Mouse (Mus musculus) testis, adult 2 months (tissue): Measurements from ENCODE around the gene Mrpl51. TPM values are rescaled to one million over a fixed set of nuclear protein-coding genes. Genes with fewer than 3 reads are reported as not detected.

Source experiments
- H3K27ac ChIP-seq: fragments of 200-500 bp; 2 replicates; pipeline ENCODE4 v1.5.1; 2012; ENCODE audit warnings: low read depth, low read length; ENCODE audit not compliant: control insufficient read depth, insufficient read depth
- H3K27me3 ChIP-seq: fragments of 200-500 bp; 2 replicates; pipeline ENCODE4 v1.6.1; 2012; ENCODE audit warnings: mild to moderate bottlenecking, low read length, moderate library complexity; ENCODE audit not compliant: control insufficient read depth, insufficient read depth
- H3K36me3 ChIP-seq: fragments of 200-500 bp; 2 replicates; pipeline ENCODE4 v1.6.1; 2012; ENCODE audit warnings: mild to moderate bottlenecking, low read length; ENCODE audit not compliant: control insufficient read depth, insufficient read depth
- H3K4me1 ChIP-seq: fragments of 200-500 bp; 2 replicates; pipeline ENCODE4 v1.6.1; 2012; ENCODE audit warnings: low read length; ENCODE audit not compliant: control insufficient read depth, insufficient read depth
- H3K4me3 ChIP-seq: fragments of 200-500 bp; 2 replicates; pipeline ENCODE4 v1.5.1; 2012; ENCODE audit warnings: low read depth, mild to moderate bottlenecking, low read length, moderate library complexity, mixed read lengths; ENCODE audit not compliant: control insufficient read depth
- CTCF ChIP-seq: fragments of 200-500 bp; IDR thresholded peaks from 2 replicates; pipeline ENCODE4 v1.5.1; 2012; ENCODE audit warnings: low read depth, mild to moderate bottlenecking, inconsistent platforms, low read length, moderate library complexity; ENCODE audit not compliant: control insufficient read depth, insufficient read depth, insufficient replicate concordance
- POLR2A ChIP-seq: fragments of 200-500 bp; IDR thresholded peaks from 2 replicates; pipeline ENCODE4 v1.6.1; 2012; ENCODE audit warnings: low read depth, mild to moderate bottlenecking, inconsistent platforms, low read length, moderate library complexity; ENCODE audit not compliant: control insufficient read depth
- polyA plus RNA-seq: library from polyadenylated mRNA; depleted of rRNA; stranded (reverse); fragments of >200 nt; gene quantifications from 2 replicates; pipeline ENCODE4 v1.2.3, GENCODE M21; 2012

The Mrpl51 gene
- polyA plus RNA-seq, 1 experiment: 171 TPM

DNA sequence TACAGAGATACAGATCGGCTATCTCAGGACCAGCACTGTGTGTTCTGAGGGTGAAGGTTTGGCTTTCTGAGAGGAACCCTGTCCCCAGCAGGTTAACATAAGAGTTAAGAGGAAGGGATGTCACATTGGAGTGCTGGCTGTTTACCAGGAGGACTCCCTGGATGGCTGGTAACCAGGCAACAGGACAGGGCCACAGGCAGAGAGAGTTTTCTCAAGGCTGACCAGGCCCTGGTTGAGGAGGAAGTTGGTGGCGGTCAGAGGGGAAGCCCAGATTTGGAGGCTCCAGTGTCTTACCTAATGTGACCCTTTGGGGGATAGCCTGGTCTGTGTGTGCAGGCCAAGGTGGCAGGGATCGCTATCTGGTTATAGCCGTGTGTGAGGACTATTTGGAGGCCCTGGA lies 44.8 kb upstream of the Mrpl51 start:
- peak overlapping the region; percentile 69 for H3K27ac ChIP-seq
- peaks cover 23% of the 10 kb centered on the region for H3K4me1 ChIP-seq
- H3K27me3 ChIP-seq: no peaks in the 10 kb centered on the region
- peaks cover 2% of the 10 kb centered on the region for H3K36me3 ChIP-seq
- no peak for TF ChIP-seq CTCF
- no peak for TF ChIP-seq POLR2A
- peak overlapping the region; percentile 90 for H3K4me3 ChIP-seq

DNA sequence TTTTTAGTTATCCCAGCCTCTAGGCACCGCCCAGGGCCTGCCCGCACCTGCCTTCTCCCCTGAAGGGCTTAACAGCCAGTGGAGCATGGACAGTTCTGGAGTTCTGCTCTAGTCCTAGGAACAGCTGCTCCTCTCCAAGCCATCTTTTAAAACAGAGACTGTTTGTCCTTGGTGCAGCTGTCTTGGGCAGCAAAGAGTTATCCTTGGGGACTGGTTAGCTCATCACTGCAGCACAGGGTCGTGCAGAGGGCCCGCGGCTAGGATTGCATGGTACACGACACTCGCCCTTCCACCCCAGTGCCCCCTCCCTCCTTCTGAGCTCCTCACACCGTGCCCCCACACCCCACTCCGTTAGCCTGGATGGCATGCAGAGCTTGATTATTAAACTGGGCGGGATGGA lies 44.3 kb upstream of the Mrpl51 start:
- peak overlapping the region; percentile 59; the same call in 1 of the 2 replicates for H3K27ac ChIP-seq
- H3K36me3 ChIP-seq: peaks cover 2% of the 10 kb centered on the region
- no peaks in the 10 kb centered on the region for H3K27me3 ChIP-seq
- H3K4me3 ChIP-seq: peak overlapping the region; percentile 16
- peaks cover 23% of the 10 kb centered on the region for H3K4me1 ChIP-seq
- TF ChIP-seq CTCF (no peak), POLR2A (no peak)

DNA sequence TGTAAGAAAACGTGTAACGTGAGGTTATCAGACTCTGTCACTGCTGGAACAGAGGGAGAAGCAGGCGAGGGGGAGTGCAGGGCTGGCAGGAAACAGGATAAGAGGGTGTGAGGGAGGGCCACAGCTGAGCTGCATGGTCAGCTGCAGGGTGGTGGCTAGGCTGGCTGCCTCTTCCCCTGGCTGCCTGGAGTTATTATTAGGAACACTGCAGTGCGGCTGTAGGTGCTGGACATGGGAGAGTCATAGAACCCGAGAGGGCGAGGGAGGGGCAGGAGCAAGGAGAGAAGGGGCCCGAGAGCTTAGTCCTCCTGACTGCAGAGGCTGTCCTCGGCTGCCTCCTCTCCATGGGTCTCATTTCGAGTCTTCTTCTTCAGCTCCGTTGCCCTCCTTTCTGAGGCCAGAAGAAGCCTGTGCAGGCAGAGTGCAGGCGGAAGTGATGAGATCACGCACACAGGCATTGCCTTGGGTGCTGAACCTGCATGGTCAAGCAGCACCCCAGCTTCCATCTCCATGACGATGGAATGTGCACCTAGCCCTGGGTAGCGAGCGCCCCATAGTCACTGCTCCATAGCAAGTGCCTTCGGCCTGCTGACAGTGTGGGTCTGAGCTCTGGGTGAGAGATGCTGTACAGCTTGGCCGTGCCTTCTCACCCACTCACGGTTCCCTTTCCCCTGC lies 43.2 kb upstream of the Mrpl51 start:
- peaks cover 2% of the 10 kb centered on the region for H3K36me3 ChIP-seq
- H3K4me1 ChIP-seq: peaks cover 23% of the 10 kb centered on the region
- H3K27me3 ChIP-seq: no peaks in the 10 kb centered on the region
- H3K4me3 ChIP-seq: peak overlapping the region; percentile 19
- peak overlapping the region; percentile 88 for H3K27ac ChIP-seq
- no peak for TF ChIP-seq CTCF
- peak; percentile 45; the same call in 1 of the 2 replicates for TF ChIP-seq POLR2A

DNA sequence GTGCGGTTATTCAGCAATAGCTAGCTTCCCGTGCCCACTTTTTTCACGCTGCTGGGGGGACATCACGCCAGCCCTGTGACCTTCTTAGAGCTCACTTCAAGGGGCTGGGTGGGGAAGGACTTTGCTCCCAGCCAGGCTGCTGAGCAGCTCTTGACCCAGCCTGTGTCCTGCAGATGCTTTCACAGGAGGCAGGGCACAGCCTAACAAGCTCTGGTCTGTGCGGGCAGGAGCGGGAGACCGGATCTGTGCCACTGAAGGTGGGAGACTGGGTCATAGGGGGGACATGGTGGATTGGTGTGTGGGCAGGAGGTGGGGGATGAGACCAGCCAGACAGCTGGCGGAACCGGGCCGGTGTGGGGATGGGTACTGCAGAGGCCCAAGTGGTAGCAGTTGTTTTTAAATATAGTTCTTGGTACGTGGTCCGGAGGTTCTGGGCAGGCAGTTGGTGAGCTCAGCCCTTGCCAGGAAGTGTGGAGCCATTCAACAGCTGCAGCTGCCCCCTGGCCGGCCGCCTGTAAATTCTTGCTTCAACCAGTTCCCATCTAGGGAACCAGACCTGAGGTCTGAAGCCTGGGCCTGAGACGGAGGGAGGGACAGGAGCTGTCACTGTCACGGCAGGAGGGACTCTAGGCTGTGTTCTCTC lies 42.6 kb upstream of the Mrpl51 start:
- TF ChIP-seq CTCF (no peak), POLR2A (no peak)
- Histone ChIP-seq H3K4me1 (peaks cover 22% of the 10 kb centered on the region), H3K36me3 (peaks cover 2% of the 10 kb centered on the region)

DNA sequence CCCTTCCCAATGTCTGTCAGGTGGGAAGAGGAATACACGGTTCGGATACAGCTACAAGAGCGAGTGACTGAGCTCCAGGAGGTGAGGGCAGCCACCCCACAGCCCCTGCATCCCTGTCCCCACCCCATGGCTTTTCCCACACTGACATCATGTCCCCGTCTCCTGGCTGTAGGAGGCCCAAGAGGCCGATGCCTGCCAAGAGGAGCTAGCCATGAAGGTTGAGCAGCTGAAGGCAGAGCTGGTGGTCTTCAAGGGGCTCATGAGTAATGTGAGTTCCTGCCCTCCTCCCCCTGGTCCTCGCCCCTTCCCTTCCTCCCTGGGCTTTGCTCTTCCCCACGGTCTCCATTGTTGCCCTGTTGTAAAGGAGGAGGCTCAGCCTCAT lies 42.0 kb upstream of the Mrpl51 start:
- Histone ChIP-seq H3K27me3 (no peaks in the 10 kb centered on the region), H3K4me1 (peaks cover 18% of the 10 kb centered on the region), H3K27ac (peak overlapping the region; percentile 88; the same call in 1 of the 2 replicates), H3K36me3 (peaks cover 2% of the 10 kb centered on the region), H3K4me3 (no peak overlapping the region)
- TF ChIP-seq CTCF (no peak), POLR2A (no peak)

More for the DNA sequence above, 42.6 kb upstream of the Mrpl51 start:
- H3K27me3 ChIP-seq: no peaks in the 10 kb centered on the region
- H3K27ac ChIP-seq: peak overlapping the region; percentile 88
- H3K4me3 ChIP-seq: peak overlapping the region; percentile 19; the same call in 1 of the 2 replicates

DNA sequence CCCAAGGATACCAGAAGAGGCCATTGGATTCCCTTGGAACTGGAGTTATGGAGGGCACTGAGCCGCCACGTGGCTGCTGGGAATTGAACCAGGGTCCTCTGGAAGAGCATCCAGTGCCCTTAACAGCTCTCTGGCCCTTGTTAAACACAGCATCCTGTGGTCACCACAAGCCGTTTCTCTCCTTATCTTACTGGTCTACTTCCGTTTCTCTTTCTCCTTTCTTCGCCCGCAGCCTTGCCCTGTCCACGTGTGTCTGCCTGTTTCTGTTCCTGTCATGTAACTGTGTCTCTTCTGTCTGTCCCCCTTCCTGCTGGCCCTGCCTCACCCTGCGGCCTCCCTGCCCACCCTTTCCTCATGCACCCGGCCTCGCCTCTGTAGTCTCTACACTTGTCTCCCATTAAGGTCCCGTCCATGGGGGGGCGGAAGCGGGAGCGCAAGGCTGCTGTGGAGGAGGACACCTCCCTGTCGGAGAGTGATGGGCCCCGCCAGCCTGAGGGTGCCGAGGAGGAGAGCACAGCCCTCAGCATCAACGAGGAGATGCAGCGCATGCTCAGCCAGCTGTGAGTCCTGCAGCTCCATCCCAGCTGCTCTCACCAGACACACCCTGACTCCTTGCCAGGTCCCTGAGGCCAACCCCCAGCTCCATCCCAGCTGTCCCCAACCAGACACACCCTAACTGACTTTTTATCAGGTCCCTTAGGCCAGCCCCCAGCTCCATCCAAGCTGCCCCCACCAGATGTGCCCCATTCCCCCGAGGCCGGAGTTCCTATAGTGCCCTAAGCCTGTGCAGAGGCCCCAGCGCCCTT lies 39.2 kb upstream of the Mrpl51 start:
- TF ChIP-seq CTCF: no peak
- no peak for TF ChIP-seq POLR2A
- peaks cover 9% of the 10 kb centered on the region for H3K4me1 ChIP-seq
- no peak overlapping the region for H3K4me3 ChIP-seq
- peaks cover 2% of the 10 kb centered on the region for H3K36me3 ChIP-seq
- no peak overlapping the region for H3K27ac ChIP-seq
- H3K27me3 ChIP-seq: no peaks in the 10 kb centered on the region

DNA sequence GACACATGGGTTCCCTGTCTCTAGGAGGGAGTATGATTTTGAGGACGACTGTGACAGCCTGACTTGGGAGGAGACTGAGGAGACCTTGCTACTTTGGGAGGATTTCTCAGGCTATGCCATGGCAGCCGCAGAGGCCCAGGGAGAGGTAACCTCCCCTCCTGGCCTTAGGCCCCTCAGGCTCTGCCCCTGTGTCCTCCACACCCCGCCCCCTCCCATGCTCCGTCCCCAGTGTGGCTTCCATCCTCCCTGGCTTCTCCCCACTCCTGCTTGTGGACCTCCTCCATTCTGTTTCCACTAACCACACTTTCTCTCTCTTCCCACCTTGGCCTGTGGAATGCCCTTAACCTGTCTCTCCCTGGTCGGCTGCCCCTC lies 38.6 kb upstream of the Mrpl51 start:
- Histone ChIP-seq H3K27ac (no peak overlapping the region), H3K4me1 (peaks cover 9% of the 10 kb centered on the region), H3K4me3 (no peak overlapping the region), H3K27me3 (no peaks in the 10 kb centered on the region), H3K36me3 (peaks cover 2% of the 10 kb centered on the region)
- TF ChIP-seq POLR2A (no peak), CTCF (no peak)
